Mouse (Mus musculus) MEL (cell line): ENCODE measurements around the gene Pip4k2b. TPM values are rescaled to one million over a fixed set of nuclear protein-coding genes. Genes with fewer than 3 reads are reported as not detected.
A peak's percentile ranks its signal among the peaks of the same experiment; 100 is the strongest.

Source experiments
- DNase-seq: peaks from one replicate; pipeline ENCODE4 v3.0.0; 2011; ENCODE audit warnings: low read depth, low spot score
- H3K27ac ChIP-seq: 2 replicates; pipeline ENCODE4 v1.5.1; 2012; ENCODE audit warnings: low read depth, mild to moderate bottlenecking, control low read depth, low read length, moderate library complexity; ENCODE audit not compliant: control insufficient read depth
- H3K27me3 ChIP-seq, 2 experiments: fragments of 150-350 bp in 1 of 2; sonication (generic) in 1 of 2; 2 replicates each; pipeline ENCODE4 v1.6.1; 2012; ENCODE audit warnings: low read length in 2 of 2, mild to moderate bottlenecking in 2 of 2, improper control_type of control experiment in 1 of 2, moderate library complexity in 1 of 2; ENCODE audit not compliant: insufficient read depth in 2 of 2, control insufficient read depth in 1 of 2
- H3K36me3 ChIP-seq, 2 experiments: 2 replicates each; pipeline ENCODE4 v1.6.1; 2012 to 2014; ENCODE audit warnings: low read length in 2 of 2, improper control_type of control experiment in 1 of 2, inconsistent platforms in 1 of 2, mild to moderate bottlenecking in 1 of 2; ENCODE audit not compliant: insufficient read depth in 2 of 2, control insufficient read depth in 1 of 2
- H3K4me1 ChIP-seq, 2 experiments: fragments of 150-350 bp in 1 of 2; sonication (generic) in 1 of 2; 2 replicates each; pipeline ENCODE4 v1.6.1; 2012; ENCODE audit warnings: low read length in 2 of 2, improper control_type of control experiment in 1 of 2, mild to moderate bottlenecking in 1 of 2; ENCODE audit not compliant: insufficient read depth in 2 of 2, control insufficient read depth in 1 of 2
- H3K4me3 ChIP-seq, 2 experiments: fragments of 150-350 bp in 1 of 2; sonication (generic) in 1 of 2; 2 replicates each; pipeline ENCODE4 v1.5.1; 2012; ENCODE audit warnings: low read depth in 2 of 2, low read length in 2 of 2, mild to moderate bottlenecking in 2 of 2, moderate library complexity in 2 of 2, control low read depth in 1 of 2, improper control_type of control experiment in 1 of 2; ENCODE audit not compliant: control insufficient read depth in 1 of 2, insufficient read depth in 1 of 2
- H3K79me2 ChIP-seq: 2 replicates; pipeline ENCODE4 v1.6.1; 2012; ENCODE audit warnings: mild to moderate bottlenecking, low read length, moderate library complexity; ENCODE audit not compliant: control insufficient read depth, poor library complexity, insufficient read depth
- H3K9ac ChIP-seq: 2 replicates; pipeline ENCODE4 v1.6.1; 2012; ENCODE audit warnings: low read depth, mild to moderate bottlenecking, control low read depth, low read length, moderate library complexity; ENCODE audit not compliant: control insufficient read depth, poor library complexity, severe bottlenecking
- H3K9me3 ChIP-seq: fragments of 150-350 bp; sonication (generic); replicated peaks from 2 replicates; pipeline ENCODE4 v1.6.1; 2012; ENCODE audit warnings: mild to moderate bottlenecking, low read length, improper control_type of control experiment, moderate library complexity; ENCODE audit not compliant: insufficient read depth
- BHLHE40 ChIP-seq: IDR thresholded peaks from 2 replicates; pipeline ENCODE4 v1.6.1; 2012; ENCODE audit warnings: low read depth, mild to moderate bottlenecking, inconsistent platforms, low read length, improper control_type of control experiment, borderline replicate concordance
- E2F4 ChIP-seq: IDR thresholded peaks from 2 replicates; pipeline ENCODE4 v1.6.1; 2011; ENCODE audit warnings: low read depth, low read length, improper control_type of control experiment, borderline replicate concordance
- ETS1 ChIP-seq: IDR thresholded peaks from 2 replicates; pipeline ENCODE4 v1.6.1; 2012; ENCODE audit warnings: low read depth, mild to moderate bottlenecking, inconsistent platforms, low read length, improper control_type of control experiment, moderate library complexity
- GABPA ChIP-seq: IDR thresholded peaks from 2 replicates; pipeline ENCODE4 v1.6.1; 2012; ENCODE audit warnings: low read depth, mild to moderate bottlenecking, inconsistent platforms, low read length, improper control_type of control experiment, moderate library complexity
- GATA1 ChIP-seq: IDR thresholded peaks from 2 replicates; pipeline ENCODE4 v1.6.1; 2011; ENCODE audit warnings: low read depth, low read length, improper control_type of control experiment
- HCFC1 ChIP-seq: IDR thresholded peaks from 2 replicates; pipeline ENCODE4 v1.6.1; 2012; ENCODE audit warnings: low read depth, mild to moderate bottlenecking, inconsistent platforms, low read length, improper control_type of control experiment, moderate library complexity
- JUND ChIP-seq: IDR thresholded peaks from 2 replicates; pipeline ENCODE4 v1.6.1; 2011; ENCODE audit warnings: low read depth, mild to moderate bottlenecking, improper control_type of control experiment, low read length
- MAZ ChIP-seq: IDR thresholded peaks from 2 replicates; pipeline ENCODE4 v1.6.1; 2012; ENCODE audit warnings: low read depth, mild to moderate bottlenecking, inconsistent platforms, low read length, improper control_type of control experiment
- MXI1 ChIP-seq: IDR thresholded peaks from 2 replicates; pipeline ENCODE4 v1.6.1; 2011; ENCODE audit warnings: mild to moderate bottlenecking, low read depth, low read length, improper control_type of control experiment
- MYC ChIP-seq: IDR thresholded peaks from 2 replicates; pipeline ENCODE4 v1.6.1; 2011; ENCODE audit warnings: low read depth, mild to moderate bottlenecking, low read length, improper control_type of control experiment, moderate library complexity
- POLR2AphosphoS2 ChIP-seq: IDR thresholded peaks from 2 replicates; pipeline ENCODE4 v1.6.1; 2011; ENCODE audit warnings: low read length, improper control_type of control experiment
- RAD21 ChIP-seq: IDR thresholded peaks from 2 replicates; pipeline ENCODE4 v1.6.1; 2011; ENCODE audit warnings: mild to moderate bottlenecking, low read depth, low read length, improper control_type of control experiment
- RCOR1 ChIP-seq: IDR thresholded peaks from 2 replicates; pipeline ENCODE4 v1.6.1; 2012; ENCODE audit warnings: low read depth, mild to moderate bottlenecking, inconsistent platforms, low read length, improper control_type of control experiment
- ZC3H11A ChIP-seq: IDR thresholded peaks from 2 replicates; pipeline ENCODE4 v1.6.1; 2012; ENCODE audit warnings: low read depth, mild to moderate bottlenecking, inconsistent platforms, low read length, improper control_type of control experiment
- ZKSCAN1 ChIP-seq: IDR thresholded peaks from 2 replicates; pipeline ENCODE4 v1.6.1; 2012; ENCODE audit warnings: low read depth, mild to moderate bottlenecking, inconsistent platforms, low read length, improper control_type of control experiment, moderate library complexity
- ZNF384 ChIP-seq: IDR thresholded peaks from 2 replicates; pipeline ENCODE4 v1.6.1; 2012; ENCODE audit warnings: low read depth, mild to moderate bottlenecking, inconsistent platforms, low read length, improper control_type of control experiment
- polyA plus RNA-seq, 2 experiments: library from polyadenylated mRNA; stranded (reverse) in 1 of 2; unstranded in 1 of 2; fragments of >175 nt in 1 of 2; fragments of >200 nt in 1 of 2; gene quantifications; 2 replicates each; pipeline versions ENCODE4 v1.2.1 to v1.2.4; 2012; ENCODE audit warnings: low replicate concordance in 2 of 2, low read depth in 1 of 2; ENCODE audit not compliant: insufficient read length in 2 of 2, insufficient read depth in 1 of 2, missing spikeins in 1 of 2
- total RNA-seq: library from RNA; depleted of rRNA; stranded (reverse); fragments of 300-350 nt; gene quantifications from 2 replicates; pipeline ENCODE4 v1.2.3, GENCODE M21; 2012

The Pip4k2b gene
- total and polyA plus RNA-seq, 3 experiments: 40.2 to 57.3 (median 43.4) TPM

DNA sequence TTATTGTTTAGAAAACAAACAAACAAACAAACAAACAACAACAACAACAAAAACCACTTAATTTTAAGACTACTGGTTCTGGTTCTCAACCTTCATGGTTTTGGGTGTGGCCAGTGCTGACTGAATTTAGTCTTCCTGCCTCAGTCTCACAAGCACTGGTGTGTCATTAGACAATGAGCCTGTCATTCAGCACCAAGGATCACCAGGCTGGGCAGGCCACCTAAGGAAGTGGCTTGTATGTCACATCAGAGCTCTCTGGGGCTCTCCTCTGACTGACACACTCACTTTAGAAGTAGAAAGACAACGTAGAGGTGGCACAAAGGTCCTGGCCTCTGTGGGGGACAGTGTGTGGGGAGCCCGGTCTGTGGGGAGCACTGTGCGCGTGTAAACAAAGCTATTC, 25.5 kb downstream of the Pip4k2b start:
- Histone ChIP-seq H3K79me2 (no peaks in the 10 kb centered on the region), H3K9me3 (no peaks in the 10 kb centered on the region), H3K4me3 (no peak overlapping the region), H3K36me3 (peaks cover 3 to 12% of the 10 kb centered on the region in 2 experiments; a peak in 3 of 4 replicates), H3K27me3 (no peaks in the 10 kb centered on the region), H3K27ac (no peak overlapping the region; the same call in 1 of the 2 replicates)
- DNase-seq: no peak
- no peak for TF ChIP-seq HCFC1
- TF ChIP-seq ETS1: no peak
- TF ChIP-seq E2F4: no peak
- TF ChIP-seq ZNF384: no peak
- no peak for TF ChIP-seq POLR2AphosphoS2
- no peak for TF ChIP-seq RCOR1
- TF ChIP-seq RAD21: no peak
- TF ChIP-seq GABPA: no peak
- TF ChIP-seq, all 39 proteins: peak for 0
- H3K4me1 ChIP-seq: peaks cover 0 to 3% of the 10 kb centered on the region in 2 experiments; a peak in 2 of 4 replicates
- no peak overlapping the region for H3K9ac ChIP-seq

DNA sequence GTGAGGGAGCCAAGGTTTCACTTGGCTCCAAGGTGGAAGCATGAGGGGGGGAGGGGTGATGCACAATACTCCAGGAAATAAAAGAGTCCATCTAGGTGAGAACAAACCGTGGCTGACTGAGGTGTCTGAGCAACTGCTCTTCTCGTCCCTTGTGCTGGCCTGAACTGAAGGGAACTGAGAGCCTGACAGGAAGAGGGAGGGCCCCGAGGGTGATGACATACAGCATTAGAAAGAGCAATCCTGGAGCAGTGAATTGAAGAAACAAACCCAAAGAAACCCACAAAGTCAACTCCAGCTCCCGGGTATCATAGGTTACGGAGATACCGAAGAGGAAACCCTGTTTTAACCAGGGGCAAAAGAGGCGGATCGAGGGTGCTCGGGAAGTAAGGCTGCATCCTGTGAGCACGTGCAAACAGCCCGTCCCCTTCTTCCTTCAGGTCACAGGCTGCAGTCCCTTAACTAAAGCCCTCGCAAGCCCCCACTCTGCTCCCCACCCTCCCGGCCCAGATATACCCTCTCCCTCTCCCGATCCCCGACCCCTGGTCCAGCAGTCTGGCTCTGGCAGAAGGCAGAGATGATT, 26.1 kb downstream of the Pip4k2b start:
- Histone ChIP-seq H3K9ac (peak overlapping the region; percentile 12; the same call in 1 of the 2 replicates), H3K4me1 (peaks cover 0 to 3% of the 10 kb centered on the region in 2 experiments; a peak in 2 of 4 replicates), H3K27ac (peak overlapping the region; percentile 53; the same call in 1 of the 2 replicates), H3K79me2 (no peaks in the 10 kb centered on the region), H3K9me3 (no peaks in the 10 kb centered on the region), H3K4me3 (no peak overlapping the region), H3K27me3 (no peaks in the 10 kb centered on the region), H3K36me3 (peaks cover 3 to 10% of the 10 kb centered on the region in 2 experiments; a peak in 3 of 4 replicates)
- TF ChIP-seq GATA1 (no peak), JUND (no peak)
- no peak for DNase-seq

DNA sequence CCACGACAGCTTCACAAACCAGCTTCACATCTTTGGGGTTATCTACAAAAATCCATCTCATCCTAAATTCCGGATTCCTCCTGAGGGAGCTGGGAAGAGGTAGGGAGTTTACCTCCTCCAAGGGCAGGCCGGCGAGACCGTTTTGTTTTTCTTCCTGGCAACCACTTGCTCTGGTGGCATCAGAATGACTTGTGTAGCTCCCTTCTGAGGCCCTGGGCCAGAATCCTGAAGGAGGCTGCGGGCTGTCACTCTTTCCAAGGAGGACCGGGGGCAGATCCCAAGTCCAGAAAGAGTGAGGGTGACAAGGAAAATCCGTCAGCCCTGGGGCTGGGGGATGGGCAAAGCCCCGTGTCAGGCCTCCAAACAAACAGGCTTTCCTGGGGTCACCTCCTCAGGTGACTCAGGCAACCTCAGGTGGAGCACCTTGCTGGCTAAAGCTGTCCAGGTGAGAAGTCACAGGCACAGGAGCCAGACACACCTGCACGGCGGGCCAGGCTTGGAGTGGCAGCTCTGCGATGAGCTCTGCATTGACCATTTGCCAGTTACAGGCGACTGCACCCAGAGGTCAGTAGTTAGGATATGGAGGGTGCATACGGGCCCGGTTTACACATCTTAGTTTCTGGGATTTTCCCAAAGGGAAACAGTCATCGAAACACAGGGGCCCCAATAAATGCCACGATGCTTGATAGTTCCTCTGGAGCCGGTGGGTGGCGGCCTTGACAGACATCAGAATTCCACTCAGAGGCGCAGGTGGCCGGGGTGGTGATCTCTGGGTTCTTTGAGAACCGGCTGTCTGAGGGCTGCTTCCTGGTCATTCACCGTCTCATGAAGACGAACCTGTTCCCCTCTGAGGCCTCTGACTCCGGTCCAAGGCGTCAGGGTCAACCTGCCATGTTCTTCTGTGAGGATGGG, 26.9 kb downstream of the Pip4k2b start:
- Histone ChIP-seq H3K4me3 (no peak overlapping the region), H3K9ac (peak overlapping the region; percentile 12; the same call in 1 of the 2 replicates), H3K4me1 (peaks cover 0 to 3% of the 10 kb centered on the region in 2 experiments; a peak in 2 of 4 replicates), H3K27ac (peak overlapping the region; percentile 53; the same call in 1 of the 2 replicates), H3K79me2 (no peaks in the 10 kb centered on the region), H3K27me3 (no peaks in the 10 kb centered on the region), H3K9me3 (no peaks in the 10 kb centered on the region), H3K36me3 (peaks cover 3 to 5% of the 10 kb centered on the region in 2 experiments; a peak in 3 of 4 replicates)
- TF ChIP-seq MAZ (no peak), MYC (no peak), ZNF384 (no peak), BHLHE40 (no peak), ZC3H11A (no peak), ZKSCAN1 (no peak), JUND (no peak), MXI1 (no peak)
- DNase-seq: no peak
